Mouse (Mus musculus): ENCODE measurements around the gene R3hdml. TPM values are rescaled to one million over a fixed set of nuclear protein-coding genes. Genes with fewer than 3 reads are reported as not detected.

R3hdml gene
- polyA plus RNA-seq, 1 experiment from 2014 or later = 0.20 TPM

DNA sequence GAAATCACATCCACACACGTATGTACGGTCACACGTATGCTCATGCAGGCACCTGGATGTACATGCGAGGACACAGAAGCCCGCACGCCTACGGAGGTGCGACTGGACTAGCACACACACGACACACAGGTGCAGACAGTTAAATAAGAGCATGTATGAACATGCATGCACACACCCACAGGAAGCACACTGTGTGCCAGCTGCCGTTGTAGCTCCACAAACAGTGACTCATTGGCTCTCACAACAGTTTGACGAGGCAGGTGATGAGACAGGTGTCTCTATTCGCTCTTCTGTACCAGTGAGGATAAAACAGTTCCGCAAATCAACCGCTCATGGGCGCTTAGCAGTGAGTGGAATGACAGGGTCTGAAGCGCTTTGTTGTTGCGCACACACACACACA lies 1.5 kb upstream of the R3hdml start:
- no peak overlapping the region for H3K9ac ChIP-seq (ENCODE audit: low read depth, low read length)

DNA sequence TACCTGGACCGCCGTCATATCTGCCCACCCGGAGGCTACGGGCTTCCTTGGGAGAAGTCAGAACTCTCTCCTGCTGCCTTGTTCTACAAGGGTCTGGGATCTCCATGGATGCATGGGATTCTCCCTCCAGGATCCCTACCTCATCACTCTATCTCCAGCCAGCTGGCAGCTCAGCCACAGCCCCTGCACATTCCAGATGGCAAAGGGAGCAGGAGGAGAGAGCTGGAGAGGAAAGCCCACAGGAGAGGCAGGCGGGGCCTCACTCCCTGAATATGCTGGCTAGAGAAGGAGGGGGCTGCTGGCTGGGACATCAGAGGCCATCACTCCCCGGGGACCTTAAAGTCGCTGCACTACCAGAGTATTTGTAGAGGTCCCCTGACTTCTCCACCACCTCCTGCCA lies 767 bp upstream of the R3hdml start:
- no peak for ATAC-seq
- no peak overlapping the region for H3K4me2 ChIP-seq (ENCODE audit: low read depth, low read length)
- H3K27ac ChIP-seq (ENCODE audit: low read length) = no peak overlapping the region
- 54% methylated on average over 7 of the region's 7 CpGs for WGBS
- no peak overlapping the region for H3K4me3 ChIP-seq (ENCODE audit: low read length)
- H3K36me3 ChIP-seq (ENCODE audit: control insufficient read depth, insufficient read depth, low read length) = no peaks in the 10 kb centered on the region
- no peaks in the 10 kb centered on the region for H3K27me3 ChIP-seq (replicated peaks; ENCODE audit: control insufficient read depth, insufficient read depth, low read length)
- H3K9me3 ChIP-seq (ENCODE audit: control insufficient read depth, low read length) = no peaks in the 10 kb centered on the region
- no peaks in the 10 kb centered on the region for H3K4me1 ChIP-seq (ENCODE audit: control insufficient read depth, insufficient read depth, low read length)
- H3K9ac ChIP-seq (ENCODE audit: low read depth, low read length) = no peak overlapping the region

More for the DNA sequence above, 1.5 kb upstream of the R3hdml start:
- no peak for ATAC-seq
- Histone ChIP-seq H3K4me1 (ENCODE audit: control insufficient read depth, insufficient read depth, low read length) (no peaks in the 10 kb centered on the region), H3K4me3 (ENCODE audit: low read length) (no peak overlapping the region), H3K27ac (ENCODE audit: low read length) (no peak overlapping the region), H3K9me3 (ENCODE audit: control insufficient read depth, low read length) (no peaks in the 10 kb centered on the region), H3K4me2 (ENCODE audit: low read depth, low read length) (no peak overlapping the region), H3K27me3 (replicated peaks; ENCODE audit: control insufficient read depth, insufficient read depth, low read length) (no peaks in the 10 kb centered on the region), H3K36me3 (ENCODE audit: control insufficient read depth, insufficient read depth, low read length) (no peaks in the 10 kb centered on the region)
- 91% methylated on average over 17 of the region's 17 CpGs for WGBS

DNA sequence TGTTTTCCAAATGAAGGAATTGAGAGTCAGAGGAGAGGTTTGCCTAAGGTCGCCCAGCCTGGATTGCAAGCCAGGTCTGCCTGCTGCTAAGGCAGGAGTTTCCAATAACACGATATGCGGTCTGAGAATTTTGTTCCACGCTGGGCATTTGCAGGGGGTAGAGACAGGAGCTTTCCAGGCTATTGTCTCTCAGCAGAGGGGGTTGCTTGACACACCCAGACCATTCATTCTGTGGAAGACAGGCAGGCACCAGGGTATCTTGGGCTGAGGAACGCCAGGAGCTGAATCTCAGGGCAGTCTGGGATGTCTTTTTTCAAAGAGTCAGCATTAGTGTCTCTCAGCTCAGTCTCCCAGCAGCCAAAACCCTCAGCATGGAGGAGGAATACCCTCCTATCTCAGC lies 913 bp downstream of the R3hdml start:
- Histone ChIP-seq H3K27me3 (replicated peaks; ENCODE audit: control insufficient read depth, insufficient read depth, low read length) (no peaks in the 10 kb centered on the region), H3K9ac (ENCODE audit: low read depth, low read length) (no peak overlapping the region), H3K4me1 (ENCODE audit: control insufficient read depth, insufficient read depth, low read length) (no peaks in the 10 kb centered on the region), H3K27ac (ENCODE audit: low read length) (no peak overlapping the region), H3K4me3 (ENCODE audit: low read length) (no peak overlapping the region), H3K36me3 (ENCODE audit: control insufficient read depth, insufficient read depth, low read length) (no peaks in the 10 kb centered on the region), H3K9me3 (ENCODE audit: control insufficient read depth, low read length) (no peaks in the 10 kb centered on the region), H3K4me2 (ENCODE audit: low read depth, low read length) (no peak overlapping the region)
- ATAC-seq = no peak
- WGBS = 38% methylated on average over 5 of the region's 5 CpGs

DNA sequence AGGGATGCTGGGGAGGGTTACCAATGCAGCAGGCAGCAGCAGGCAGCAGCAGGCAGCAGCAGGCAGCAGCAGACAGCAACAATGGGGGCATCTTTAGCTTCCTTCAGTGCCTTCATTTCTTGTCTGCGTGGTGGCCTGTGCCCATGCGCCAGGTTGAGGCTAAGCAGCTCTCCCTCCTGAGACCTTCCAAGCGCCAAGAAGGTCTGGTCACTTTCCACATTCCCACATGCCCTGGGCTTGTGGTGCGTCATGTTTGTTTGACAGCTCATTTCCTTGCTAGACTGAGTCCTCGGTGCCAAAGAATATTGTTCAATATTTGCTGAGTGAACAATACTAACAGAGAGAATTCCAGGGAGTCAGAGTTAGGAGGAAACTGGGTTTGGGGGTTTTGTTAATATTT lies 1.9 kb downstream of the R3hdml start:
- no peak overlapping the region for H3K4me2 ChIP-seq (ENCODE audit: low read depth, low read length)
- ATAC-seq = 0 out of 2 replicates have a peak, but pooled peaks have one; percentile 45

DNA sequence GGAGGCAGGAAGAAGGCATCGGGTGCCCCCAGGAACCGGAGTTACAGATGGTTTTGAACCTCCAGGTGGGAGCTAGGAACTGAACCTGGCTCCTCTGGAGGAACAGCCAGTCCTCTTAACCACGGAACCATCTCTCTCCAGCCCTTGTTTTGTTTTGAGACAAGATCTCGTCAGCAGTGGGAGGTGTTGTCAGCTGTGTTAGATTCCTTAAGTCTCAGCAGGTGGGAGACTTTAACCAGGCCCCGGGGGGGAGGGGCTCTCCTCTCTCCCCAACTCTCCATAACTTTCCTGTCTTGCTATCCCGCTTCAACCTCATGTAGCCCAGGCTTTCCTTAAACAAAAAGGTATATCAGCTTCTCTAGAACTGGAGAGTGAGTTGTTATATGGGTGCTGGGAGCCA lies 2.3 kb downstream of the R3hdml start:
- Histone ChIP-seq H3K9me3 (ENCODE audit: control insufficient read depth, low read length) (no peaks in the 10 kb centered on the region), H3K9ac (ENCODE audit: low read depth, low read length) (no peak overlapping the region), H3K27me3 (replicated peaks; ENCODE audit: control insufficient read depth, insufficient read depth, low read length) (no peaks in the 10 kb centered on the region), H3K4me3 (ENCODE audit: low read length) (no peak overlapping the region), H3K4me1 (ENCODE audit: control insufficient read depth, insufficient read depth, low read length) (no peaks in the 10 kb centered on the region), H3K27ac (ENCODE audit: low read length) (no peak overlapping the region), H3K36me3 (ENCODE audit: control insufficient read depth, insufficient read depth, low read length) (no peaks in the 10 kb centered on the region), H3K4me2 (ENCODE audit: low read depth, low read length) (no peak overlapping the region)
- no peak for ATAC-seq
- 41% methylated on average over 6 of the region's 6 CpGs for WGBS

More for the DNA sequence above, 1.9 kb downstream of the R3hdml start:
- 19% methylated on average over 5 of the region's 5 CpGs for WGBS
- no peak overlapping the region for H3K4me3 ChIP-seq (ENCODE audit: low read length)
- no peak overlapping the region for H3K27ac ChIP-seq (ENCODE audit: low read length)
- H3K36me3 ChIP-seq (ENCODE audit: control insufficient read depth, insufficient read depth, low read length) = no peaks in the 10 kb centered on the region
- no peak overlapping the region for H3K9ac ChIP-seq (ENCODE audit: low read depth, low read length)
- no peaks in the 10 kb centered on the region for H3K4me1 ChIP-seq (ENCODE audit: control insufficient read depth, insufficient read depth, low read length)
- H3K27me3 ChIP-seq (replicated peaks; ENCODE audit: control insufficient read depth, insufficient read depth, low read length) = no peaks in the 10 kb centered on the region
- no peaks in the 10 kb centered on the region for H3K9me3 ChIP-seq (ENCODE audit: control insufficient read depth, low read length)

DNA sequence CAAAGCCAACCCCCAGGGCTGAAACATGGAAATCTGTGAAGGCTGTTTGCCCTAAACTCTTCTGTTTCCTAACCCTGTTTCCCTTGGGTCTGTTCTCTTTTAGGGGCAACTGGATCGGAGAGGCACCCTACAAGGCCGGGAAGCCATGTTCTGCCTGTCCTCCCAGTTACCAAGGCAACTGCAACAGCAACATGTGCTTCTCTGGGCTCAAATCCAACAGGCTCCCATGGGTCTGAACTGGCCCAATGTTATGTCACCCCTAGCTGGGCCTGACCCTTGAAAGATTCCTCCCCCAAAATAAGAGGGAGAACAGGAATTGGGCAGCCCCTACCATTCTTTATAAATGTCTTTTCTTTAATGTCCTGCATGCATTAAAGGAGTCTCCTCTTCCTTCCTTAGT lies 10.1 kb downstream of the R3hdml start:
- 80% methylated on average over 2 of the region's 2 CpGs for WGBS
- H3K36me3 ChIP-seq (ENCODE audit: control insufficient read depth, insufficient read depth, low read length) = no peaks in the 10 kb centered on the region
- no peak overlapping the region for H3K27ac ChIP-seq (ENCODE audit: low read length)
- no peaks in the 10 kb centered on the region for H3K27me3 ChIP-seq (replicated peaks; ENCODE audit: control insufficient read depth, insufficient read depth, low read length)
- no peak for ATAC-seq
- H3K9me3 ChIP-seq (ENCODE audit: control insufficient read depth, low read length) = no peaks in the 10 kb centered on the region
- peaks cover 4% of the 10 kb centered on the region; the same call in 1 of the 2 replicates for H3K4me1 ChIP-seq (ENCODE audit: control insufficient read depth, insufficient read depth, low read length)
- H3K4me3 ChIP-seq (ENCODE audit: low read length) = no peak overlapping the region
- no peak overlapping the region for H3K4me2 ChIP-seq (ENCODE audit: low read depth, low read length)
- no peak overlapping the region for H3K9ac ChIP-seq (ENCODE audit: low read depth, low read length)

DNA sequence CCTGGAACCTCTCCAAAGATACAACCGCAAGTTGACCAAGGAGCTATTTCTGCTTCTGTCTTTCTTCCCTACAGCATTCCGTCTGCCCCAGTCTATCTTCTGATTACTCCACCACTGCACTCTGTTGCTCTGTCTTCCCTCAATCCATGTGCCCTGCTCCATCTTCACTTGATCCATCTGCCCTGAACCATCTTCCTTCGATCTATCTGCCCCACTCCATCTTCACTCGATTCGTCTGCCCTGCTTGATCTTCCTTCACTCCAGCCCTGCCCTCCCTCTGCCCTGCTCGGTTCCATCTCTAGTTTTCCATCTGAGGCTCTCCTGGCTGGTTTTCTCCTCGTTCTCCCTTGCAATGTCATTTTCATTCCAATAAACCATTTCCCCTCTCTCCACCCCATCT lies 11.1 kb downstream of the R3hdml start:
- H3K4me2 ChIP-seq (ENCODE audit: low read depth, low read length) = peak overlapping the region; percentile 26; the same call in 1 of the 2 replicates
- H3K9me3 ChIP-seq (ENCODE audit: control insufficient read depth, low read length) = no peaks in the 10 kb centered on the region
- H3K27me3 ChIP-seq (replicated peaks; ENCODE audit: control insufficient read depth, insufficient read depth, low read length) = no peaks in the 10 kb centered on the region
- H3K9ac ChIP-seq (ENCODE audit: low read depth, low read length) = no peak overlapping the region
- H3K27ac ChIP-seq (ENCODE audit: low read length) = peak overlapping the region; percentile 60; the same call in 1 of the 2 replicates
- no peak; the same call in 1 of the 2 replicates for ATAC-seq
- no peaks in the 10 kb centered on the region for H3K36me3 ChIP-seq (ENCODE audit: control insufficient read depth, insufficient read depth, low read length)
- WGBS = 47% methylated on average over 7 of the region's 7 CpGs
- H3K4me3 ChIP-seq (ENCODE audit: low read length) = no peak overlapping the region
- H3K4me1 ChIP-seq (ENCODE audit: control insufficient read depth, insufficient read depth, low read length) = peaks cover 4% of the 10 kb centered on the region; the same call in 1 of the 2 replicates

DNA sequence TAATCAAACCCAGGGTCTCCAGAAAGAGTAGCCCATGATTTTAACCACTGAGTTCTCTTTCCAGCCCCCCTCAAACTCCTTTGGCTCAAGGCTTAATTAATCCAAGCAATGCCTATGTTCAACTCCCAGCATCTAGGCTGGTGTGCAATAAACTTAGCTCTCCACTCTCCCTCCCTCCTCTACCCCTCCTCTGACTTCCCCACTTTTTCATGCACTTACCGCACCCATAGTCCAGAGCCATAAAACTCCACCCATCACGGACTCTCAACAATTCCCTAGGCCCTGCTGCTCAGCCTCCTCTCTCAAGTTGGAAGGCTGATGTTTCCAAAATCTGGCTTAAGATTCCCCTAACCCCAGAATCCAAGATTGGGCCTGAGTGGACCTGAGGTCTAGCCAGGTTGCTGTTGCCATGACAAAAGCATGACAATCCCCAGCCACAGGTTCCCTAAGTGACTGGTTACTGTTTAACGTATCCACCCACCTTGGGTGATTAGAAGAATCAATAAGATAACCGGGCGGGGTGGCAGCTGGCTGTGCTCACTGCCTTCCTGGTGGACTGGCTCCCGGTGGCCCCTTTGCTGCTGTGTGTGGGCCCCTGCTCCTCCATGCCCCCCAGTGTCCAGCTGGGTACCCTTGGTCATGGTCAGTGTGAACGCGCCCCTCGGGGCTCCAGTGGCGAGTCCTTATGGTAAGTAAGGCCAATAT lies 14.3 kb downstream of the R3hdml start, which contains the start of gene Hnf4a:
TSS of gene Hnf4a (plus strand) at position 509 of the 705 bp plus-strand sequence.
- no peaks in the 10 kb centered on the region for H3K27me3 ChIP-seq (replicated peaks; ENCODE audit: control insufficient read depth, insufficient read depth, low read length)
- H3K4me1 ChIP-seq (ENCODE audit: control insufficient read depth, insufficient read depth, low read length) = peaks cover 8% of the 10 kb centered on the region
- ATAC-seq = peak; percentile 89
- peak within 1 kb of the TSS; percentile 86 for H3K27ac ChIP-seq (ENCODE audit: low read length)
- 60% methylated on average over 10 of the region's 10 CpGs for WGBS
- no peaks in the 10 kb centered on the region for H3K36me3 ChIP-seq (ENCODE audit: control insufficient read depth, insufficient read depth, low read length)
- peak within 1 kb of the TSS; percentile 75 for H3K9ac ChIP-seq (ENCODE audit: low read depth, low read length)
- H3K4me2 ChIP-seq (ENCODE audit: low read depth, low read length) = peak within 1 kb of the TSS; percentile 39
- H3K4me3 ChIP-seq (ENCODE audit: low read length) = peak within 1 kb of the TSS; percentile 56
- no peaks in the 10 kb centered on the region for H3K9me3 ChIP-seq (ENCODE audit: control insufficient read depth, low read length)

DNA sequence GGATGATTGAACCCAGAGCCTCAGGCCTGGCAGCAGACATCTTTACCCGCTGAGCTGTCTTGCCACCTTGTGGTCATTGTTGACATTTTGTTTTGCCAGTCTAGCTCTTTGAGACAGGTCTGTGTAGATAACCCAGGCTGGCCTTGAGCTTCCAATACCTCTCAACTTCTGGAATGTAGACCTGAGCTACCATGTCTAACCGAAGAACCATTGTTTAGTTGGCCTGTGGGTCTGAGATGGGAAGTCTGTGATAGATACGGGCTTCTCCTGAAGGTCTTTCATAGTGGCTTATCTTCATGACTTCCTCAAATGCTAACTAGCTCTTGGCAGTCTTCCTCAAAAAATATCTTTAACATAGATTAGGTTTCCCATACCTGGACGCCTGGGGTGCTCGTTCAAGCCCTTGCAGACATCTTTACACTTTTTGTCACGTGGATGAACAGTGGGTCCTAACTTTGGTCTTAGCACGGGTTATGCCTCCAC lies 33.7 kb downstream of the R3hdml start:
- Histone ChIP-seq H3K27ac (ENCODE audit: low read length) (no peak overlapping the region), H3K27me3 (replicated peaks; ENCODE audit: control insufficient read depth, insufficient read depth, low read length) (no peaks in the 10 kb centered on the region), H3K4me3 (ENCODE audit: low read length) (no peak overlapping the region), H3K9ac (ENCODE audit: low read depth, low read length) (no peak overlapping the region), H3K36me3 (ENCODE audit: control insufficient read depth, insufficient read depth, low read length) (no peaks in the 10 kb centered on the region), H3K4me1 (ENCODE audit: control insufficient read depth, insufficient read depth, low read length) (0 out of 2 replicates have a peak, but pooled peaks cover 3% of the 10 kb centered on the region), H3K4me2 (ENCODE audit: low read depth, low read length) (no peak overlapping the region), H3K9me3 (ENCODE audit: control insufficient read depth, low read length) (no peaks in the 10 kb centered on the region)
- no peak for ATAC-seq
- WGBS = 84% methylated on average over 7 of the region's 7 CpGs
